Mouse (Mus musculus) gastrocnemius, postnatal 4 days (tissue): Measurements from ENCODE around the gene Psmc3ip. TPM values are rescaled to one million over a fixed set of nuclear protein-coding genes. Genes with fewer than 3 reads are reported as not detected.
A peak's percentile ranks its signal among the peaks of the same experiment; 100 is the strongest.
"Not testable (repeated sequence)": the region's sequence is repeated elsewhere in the genome, so short reads cannot be mapped to it uniquely, and the experiment has no call there.

ENCODE experiments used
- DNase-seq, 2 experiments: peaks; one replicate each; pipeline ENCODE4 v3.0.0; 2021 to 2022; ENCODE audit warnings: low spot score in 2 of 2, mixed read lengths in 2 of 2
- long read RNA-seq, 2 experiments: library from polyadenylated mRNA; stranded (forward); transcript quantifications; one replicate each; pipeline ENCODE4 v2.0.0; 2021
- total RNA-seq, 2 experiments: library from RNA; stranded (reverse); gene quantifications; 2 replicates each; pipeline ENCODE4 v1.2.3; 2021

Gene Psmc3ip
- 1 to 10 TPM; 4.9 to 6.2 TPM for total RNA-seq
- long read RNA-seq, experiment 1, partial matches to known transcripts = 0 of 5 reads
- long read RNA-seq, experiment 1, other reads (novel, unspliced or antisense) = 0 of 5 reads
- long read RNA-seq, experiment 2, transcript Psmc3ip-201 (8 exons, 1,291 nt) = major isoform, 5 of 5 reads
- long read RNA-seq, experiment 2, partial matches to known transcripts = 0 of 5 reads
- long read RNA-seq, experiment 2, other reads (novel, unspliced or antisense) = 0 of 5 reads

DNA sequence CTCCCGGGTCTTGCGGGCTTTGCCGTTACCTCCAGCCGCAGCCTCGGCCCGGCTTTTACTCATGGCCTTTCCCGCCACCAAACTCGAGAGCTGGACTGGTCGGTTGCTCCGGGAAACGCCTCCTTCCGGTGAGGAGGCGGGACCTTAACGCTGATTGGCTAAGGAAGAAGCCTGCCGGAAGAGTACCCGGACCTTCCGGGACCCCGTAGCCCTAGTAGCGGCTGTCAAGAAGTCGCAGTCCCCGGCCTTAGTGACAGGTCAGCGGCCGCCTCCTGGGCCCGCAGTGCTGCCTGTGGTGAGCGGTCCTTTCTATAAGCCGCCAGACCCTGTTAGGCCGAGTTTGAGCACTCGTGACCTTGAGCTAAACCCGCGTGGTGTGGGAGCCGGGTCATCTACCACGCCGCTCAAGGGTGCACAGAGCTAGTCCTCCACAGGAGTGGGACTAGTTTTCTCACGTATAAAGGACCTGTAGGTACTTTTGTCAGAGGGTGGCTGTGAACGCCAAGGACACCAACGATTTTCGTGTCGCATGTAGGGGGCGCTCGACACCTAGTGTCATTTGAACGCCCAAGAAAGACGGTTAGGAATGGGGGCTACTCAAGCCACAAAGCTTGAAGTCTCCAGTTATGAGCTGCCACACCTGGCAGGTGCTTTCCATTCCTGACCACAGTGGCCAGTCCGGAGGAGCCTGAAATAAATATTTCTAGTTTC lies at the start of gene Psmc3ip:
Gene Psmc3ip, minus strand, starts transcription at position 123 of the 711 bp plus-strand sequence.
- peak; percentile 80 to 92 for DNase-seq

DNA sequence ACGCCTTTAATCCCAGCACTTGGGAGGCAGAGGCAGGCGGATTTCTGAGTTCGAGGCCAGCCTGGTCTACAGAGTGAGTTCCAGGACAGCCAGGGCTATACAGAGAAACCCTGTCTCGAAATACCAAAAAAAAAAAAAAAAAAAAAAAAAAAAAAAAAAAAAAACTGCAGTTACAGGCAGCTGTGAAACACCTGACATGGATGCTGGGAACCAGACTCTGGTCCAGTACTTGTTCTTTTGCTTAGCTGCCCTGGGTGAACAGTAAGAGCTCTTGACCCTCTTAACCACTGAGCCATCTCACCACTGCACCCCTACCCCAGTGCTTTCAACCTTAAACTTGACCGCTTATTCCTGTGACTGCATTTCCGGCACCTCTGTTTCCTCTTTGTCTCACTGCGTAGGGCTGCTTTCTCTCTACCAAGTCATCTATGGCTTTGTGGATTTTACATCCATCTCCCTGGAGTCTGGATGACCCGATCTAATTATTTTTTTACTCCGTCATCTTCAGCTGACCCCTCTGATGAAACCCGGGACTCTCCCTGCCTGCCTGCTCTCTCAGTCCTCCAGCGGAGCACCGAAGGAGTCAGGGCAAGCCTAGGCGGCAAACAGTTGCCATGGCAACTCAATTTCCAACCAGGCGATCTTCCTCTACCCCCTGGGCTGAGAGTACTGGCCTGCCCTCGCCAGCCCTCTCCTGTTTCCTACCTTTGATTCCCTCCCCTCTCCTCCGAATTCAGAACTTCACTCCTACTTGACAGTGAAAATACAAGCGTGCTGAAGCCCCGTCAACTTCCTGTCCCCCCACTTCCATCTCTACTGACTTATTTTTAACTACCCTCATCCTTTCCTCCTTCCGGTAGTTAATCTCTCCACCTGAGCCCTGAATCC lies 48.3 kb upstream of the Psmc3ip start:
- DNase-seq = no peak

DNA sequence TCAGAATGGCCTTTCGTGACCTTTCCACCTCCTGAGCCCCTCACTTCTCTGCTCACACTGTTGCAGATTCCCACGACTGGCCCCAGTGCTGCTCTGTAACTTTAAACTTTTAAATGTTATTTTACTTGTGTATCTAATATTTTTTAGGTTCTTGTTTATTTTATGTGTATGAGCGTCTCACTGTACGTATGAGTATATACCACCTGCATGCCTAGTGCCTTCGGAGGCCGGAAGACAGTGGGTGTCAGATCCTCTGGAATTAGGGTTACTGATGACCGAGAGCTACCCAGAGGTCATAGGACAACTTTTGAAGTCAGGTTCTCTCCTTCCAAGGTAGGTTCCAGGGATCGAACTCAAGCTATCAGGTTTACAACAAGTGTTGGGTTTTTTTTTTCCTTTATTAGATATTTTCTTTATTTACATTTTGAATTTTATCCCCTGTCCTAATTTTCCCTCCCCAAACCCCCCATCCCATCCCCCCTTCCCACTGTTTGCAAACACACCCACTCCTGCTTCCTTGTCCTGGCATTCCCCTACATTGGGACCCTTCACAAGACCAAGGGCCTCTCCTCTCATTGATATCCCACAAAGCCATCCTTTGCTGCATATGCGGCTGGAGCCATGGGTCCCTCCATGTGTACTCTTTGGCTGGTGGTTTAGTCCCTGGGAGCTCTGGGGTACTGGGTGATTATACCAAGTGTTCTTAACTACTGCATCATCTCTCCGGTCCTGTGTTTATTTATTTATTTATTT lies 47.2 kb upstream of the Psmc3ip start:
- no peak for DNase-seq

DNA sequence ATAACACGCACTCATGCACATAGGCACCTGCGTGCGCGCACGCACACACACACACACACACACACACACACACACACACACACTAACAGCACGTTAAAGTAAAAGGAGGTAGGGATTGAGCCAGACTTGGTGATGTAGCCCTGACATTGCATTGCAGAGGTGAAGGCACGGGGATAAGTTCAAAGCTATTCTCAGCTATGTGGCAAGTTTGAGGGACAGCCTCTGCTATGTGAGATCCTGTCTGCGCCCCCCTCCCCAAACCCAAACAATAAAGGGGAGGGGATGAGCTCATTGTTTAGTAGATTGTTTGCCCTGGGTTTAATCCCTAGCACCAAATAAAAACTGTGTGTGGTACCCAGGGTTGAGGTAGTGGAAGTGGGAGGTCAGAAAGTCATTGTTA lies 45.9 kb upstream of the Psmc3ip start:
- DNase-seq = no peak

DNA sequence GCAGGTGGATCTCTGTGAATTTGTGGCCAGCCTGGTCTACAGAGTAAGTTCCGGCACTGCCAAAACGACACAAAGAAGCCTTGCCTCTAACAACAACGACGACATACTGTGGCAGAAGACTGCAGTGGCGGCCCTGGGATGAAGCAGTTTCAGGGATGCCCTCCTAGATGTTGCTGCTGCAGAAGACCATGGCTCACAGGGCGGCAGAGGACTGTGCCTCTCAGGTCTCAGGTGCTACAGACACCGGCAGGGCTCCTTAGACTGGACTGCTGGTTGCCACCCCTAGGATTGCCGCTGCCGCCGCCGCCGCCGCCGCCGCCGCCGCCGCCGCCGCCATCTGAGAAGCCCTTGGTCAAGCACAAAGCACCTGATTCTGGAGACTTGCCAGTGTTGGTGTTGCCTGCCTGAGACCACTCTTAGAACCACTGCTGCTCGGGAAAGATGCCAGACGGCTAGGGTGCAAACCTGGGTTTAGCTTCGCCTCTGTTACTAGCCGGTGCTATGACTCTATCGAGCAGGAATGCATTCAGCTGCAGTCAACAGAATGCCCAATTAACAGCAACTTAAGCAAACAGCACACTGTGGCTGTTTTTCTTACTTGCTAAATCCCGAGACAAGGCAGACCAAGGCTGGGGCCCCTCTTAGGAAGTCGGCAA lies 45.1 kb upstream of the Psmc3ip start:
- no peak for DNase-seq

DNA sequence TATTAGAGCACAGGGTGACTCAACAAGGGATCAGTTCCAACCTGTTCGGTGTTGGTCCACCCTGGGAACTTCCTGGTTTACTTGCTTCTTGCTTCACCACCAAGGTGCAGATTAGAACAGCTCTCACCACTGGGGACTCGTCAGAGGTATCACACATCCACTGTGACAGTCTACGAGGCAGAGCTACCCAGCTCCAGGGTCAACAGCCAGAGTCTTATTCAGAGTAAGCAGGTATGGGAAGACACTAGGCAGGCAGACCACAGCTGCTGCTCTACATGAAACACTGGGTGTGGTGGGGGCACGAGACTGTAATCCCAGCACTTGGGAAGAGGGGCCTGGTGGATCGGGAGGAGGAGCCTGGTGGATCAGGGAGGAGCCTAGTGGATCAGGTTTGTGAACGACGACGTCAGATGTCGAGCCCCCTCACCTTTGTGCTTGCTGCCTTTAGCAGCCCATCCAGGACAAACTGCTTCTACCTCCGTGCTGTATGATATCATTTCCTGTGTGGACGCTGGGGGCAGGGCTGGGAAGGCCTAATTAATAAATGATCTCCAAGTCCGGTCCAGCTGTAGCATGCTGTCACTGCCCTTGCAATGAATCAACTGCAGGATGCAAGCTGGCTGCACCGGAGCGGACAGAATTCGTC lies 43.4 kb upstream of the Psmc3ip start:
- DNase-seq = no peak

DNA sequence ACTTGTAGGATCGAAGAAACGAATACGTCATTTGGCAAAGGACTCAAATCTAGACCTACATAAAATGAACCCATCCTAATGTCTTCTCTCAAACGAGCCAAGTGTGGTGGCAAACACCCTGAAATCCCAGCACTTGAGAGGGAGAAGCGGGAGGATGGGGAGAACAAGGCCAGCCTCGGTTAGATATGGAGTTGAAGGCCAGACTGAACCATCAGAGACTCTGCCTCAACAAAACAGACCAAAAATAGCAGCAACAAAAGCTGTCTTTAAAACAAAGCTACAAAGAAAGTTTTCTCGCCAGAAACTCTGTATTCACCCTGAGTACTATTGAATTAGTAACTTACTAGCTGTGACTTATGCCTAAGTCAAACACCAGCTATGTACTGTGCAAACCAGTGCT lies 41.8 kb upstream of the Psmc3ip start:
- DNase-seq = no peak

DNA sequence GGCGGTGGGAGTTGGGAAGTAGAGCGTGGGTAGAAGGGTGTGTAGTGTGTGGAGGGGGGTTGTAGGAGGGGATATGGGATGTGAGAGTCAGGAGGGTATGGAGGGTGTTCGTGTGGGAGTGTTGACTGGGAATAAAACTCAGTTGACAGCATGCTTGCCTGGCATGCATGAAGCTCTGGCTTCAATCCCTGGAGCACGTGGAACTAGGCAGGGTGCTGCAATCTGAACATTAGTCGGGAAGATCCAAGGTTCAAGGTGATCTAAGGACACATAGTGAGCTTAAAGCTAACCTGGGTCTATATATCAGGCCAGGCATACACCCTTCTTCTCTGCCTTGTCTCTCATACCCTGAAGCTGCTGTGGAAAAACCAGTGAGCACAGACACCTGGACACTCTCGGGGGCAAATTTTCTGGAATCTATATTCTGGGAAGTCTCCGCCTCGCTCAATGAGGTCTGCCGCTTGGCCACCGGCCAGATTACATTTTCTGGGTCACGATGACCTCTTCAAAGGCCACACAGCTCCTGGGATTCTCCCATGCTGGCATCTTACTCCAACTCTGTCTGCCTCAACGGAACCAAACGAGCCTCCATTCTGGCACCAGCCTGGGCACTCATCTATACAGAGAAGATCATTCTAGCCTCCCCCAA lies 39.1 kb upstream of the Psmc3ip start:
- DNase-seq = no peak

DNA sequence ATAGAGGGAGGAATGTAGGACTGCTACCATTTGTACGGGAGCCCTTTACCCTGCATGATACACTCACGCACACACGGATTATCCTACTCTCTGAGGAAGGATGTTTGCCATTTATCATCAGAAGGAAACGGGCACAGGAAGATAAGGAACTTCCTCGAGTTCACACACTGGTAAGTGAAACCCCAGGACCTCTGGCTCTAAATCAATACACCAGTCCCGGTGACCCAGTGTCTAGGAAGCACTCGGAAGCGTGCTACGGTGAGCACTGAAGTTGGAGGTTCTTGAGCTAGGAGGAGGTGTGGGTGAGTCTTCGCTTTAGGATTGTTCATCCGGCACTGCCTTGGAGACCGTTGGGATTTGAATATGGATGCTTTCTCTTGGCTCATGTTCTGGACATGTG lies 37.8 kb upstream of the Psmc3ip start:
- no peak for DNase-seq

DNA sequence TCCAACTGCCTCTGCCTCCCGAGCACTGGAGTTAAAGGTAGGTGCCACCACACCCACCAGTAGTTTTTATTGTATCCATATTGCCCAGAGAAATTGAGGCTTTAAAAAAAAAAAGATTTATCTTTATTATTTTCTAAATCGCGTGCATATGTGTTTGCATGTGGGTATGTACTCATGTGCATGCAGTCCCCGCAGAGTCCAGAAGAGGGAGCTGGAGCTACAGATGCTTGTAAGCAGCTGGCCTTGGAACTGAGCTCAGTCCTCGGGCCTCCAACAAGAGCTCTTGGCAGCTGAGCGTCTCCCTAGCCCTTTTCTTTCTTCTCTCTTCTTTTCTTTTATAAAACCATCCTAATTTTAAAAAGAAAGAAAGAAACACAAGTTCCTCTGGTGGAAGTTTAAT lies 36.5 kb upstream of the Psmc3ip start:
- DNase-seq = peak in 1 of 2 experiments; percentile 45

DNA sequence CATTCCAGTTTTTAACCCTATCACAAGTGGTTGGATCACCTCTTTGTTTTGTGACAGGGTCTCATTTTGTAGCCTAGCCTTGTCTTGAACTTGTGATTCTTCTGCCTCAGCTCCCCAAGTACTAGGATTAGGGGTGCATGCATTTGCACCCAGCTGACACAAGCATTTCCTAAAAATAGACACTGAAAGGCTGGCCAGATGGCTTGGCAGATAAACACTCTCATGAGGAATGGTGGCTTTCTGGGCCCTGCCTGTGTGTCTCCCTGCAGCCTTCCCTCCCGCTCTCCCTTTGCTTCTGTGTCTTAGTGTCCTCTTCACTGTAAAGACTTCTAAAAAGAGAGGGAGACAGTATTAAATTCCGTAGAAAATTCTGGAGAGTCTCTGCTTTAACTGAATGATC lies 36.0 kb upstream of the Psmc3ip start:
- DNase-seq = no peak

DNA sequence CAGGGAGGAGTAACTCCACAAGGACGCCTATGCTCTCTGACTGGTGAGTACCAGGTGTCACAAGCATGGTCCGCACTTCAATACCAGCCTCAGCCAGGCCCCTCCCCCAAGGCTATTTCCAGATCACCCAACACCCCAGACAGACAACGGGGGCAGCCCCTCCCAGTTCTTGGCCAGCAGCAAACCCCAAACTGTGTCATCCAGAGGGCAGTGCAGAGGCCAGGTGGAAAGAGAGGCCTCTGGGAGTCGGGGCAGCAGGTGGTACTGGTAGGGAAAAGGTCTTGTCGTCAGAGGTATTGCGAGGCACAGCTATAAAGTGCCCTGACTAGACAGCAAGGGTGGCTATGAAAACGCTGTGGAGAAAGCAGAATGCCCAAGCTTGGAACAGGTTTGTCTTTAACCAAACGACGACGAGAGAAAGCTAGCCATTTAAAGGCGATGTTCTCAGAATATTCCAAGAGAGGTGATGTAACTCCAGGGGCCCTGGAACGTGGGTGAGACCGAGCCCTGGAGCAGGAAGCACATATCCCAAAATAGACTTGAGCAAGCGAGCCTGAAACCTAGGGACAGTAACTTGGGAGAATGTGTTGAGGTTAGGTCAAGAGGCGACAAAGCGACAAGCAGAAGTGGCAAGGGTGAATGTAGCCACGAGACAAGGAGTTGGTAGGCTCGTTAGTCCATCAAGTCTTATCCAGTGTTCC lies 35.0 kb upstream of the Psmc3ip start:
- peak; percentile 27 to 39 for DNase-seq

DNA sequence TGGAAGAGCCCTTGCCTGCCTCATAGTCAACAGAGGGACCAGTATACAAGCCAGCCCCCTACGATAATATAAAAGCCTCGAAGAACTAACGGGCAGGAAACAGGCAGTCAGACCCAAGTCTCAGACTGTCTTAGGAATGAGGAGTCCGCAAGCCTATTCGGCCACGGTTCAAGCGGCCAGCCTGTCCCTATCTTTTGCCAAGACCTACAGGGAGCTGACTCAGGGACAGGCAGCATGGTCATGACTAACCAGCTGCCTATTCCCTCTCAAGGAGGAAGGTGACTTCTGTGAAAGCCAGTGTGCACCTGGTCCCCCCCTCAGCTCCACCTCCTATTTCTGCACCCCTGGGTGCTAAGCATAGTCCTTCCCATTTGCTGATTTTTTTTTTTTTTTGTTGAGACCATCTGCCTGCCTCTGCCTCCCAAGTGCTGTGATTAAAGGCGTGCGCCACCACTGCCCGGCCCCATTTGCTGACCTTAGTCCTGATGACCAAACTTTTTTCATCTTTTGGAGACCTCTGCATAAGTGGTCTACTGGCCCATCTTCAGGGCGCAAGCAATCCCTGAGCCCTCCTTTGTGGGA lies 33.9 kb upstream of the Psmc3ip start:
- no peak for DNase-seq

DNA sequence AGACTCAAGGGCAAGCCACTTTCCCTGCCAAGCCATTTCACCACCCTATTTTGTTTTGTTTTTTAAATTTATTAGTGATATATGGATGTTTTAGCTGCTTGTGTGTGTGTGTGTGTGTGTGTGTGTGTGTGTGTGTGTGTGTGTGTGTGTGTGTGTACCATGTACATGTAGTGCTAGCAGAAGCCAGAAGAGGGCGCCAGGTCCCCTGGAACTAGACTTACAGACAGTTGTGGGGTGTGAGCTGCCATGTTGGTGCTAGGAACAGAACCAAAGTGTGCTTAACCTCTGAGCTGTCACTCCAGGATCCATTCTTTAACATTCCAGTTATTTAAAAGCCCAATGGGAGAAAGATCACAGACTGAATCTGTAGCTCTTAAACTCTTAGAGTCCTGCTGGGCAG lies 31.8 kb upstream of the Psmc3ip start:
- no peak for DNase-seq

DNA sequence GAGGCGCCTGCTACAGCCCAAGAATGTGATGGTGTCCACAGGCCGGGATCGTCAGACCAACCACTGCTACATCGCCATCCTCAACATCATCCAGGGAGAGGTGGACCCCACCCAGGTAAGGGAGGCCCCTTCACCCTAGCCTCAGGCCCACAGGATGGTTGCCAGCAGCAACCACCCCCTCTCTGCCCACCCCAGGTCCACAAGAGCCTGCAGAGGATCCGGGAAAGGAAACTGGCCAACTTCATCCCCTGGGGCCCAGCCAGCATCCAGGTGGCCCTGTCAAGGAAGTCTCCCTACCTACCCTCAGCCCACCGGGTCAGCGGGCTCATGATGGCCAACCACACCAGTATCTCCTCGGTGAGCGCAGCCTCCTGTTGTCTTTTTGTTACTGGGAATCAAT lies 29.8 kb upstream of the Psmc3ip start:
- DNase-seq = not testable (repeated sequence)

DNA sequence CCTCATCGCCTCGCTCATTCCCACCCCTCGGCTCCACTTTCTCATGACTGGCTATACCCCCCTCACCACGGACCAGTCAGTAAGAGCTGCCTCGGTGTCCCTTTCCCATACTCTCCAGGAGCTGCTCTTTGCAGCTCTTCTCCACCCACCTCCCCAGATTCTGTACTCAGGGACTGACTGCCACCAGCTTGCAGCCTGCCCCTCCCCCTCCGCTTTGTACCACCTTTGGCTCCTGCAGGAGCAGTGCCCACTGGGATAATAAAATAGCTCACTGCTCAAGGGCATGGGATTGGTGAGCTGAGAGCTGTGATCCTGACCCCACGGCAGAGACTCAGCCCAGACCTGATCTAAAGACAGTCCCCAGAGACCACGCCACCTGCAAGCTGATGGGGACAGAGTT lies 29.3 kb upstream of the Psmc3ip start:
- not testable (repeated sequence) for DNase-seq

DNA sequence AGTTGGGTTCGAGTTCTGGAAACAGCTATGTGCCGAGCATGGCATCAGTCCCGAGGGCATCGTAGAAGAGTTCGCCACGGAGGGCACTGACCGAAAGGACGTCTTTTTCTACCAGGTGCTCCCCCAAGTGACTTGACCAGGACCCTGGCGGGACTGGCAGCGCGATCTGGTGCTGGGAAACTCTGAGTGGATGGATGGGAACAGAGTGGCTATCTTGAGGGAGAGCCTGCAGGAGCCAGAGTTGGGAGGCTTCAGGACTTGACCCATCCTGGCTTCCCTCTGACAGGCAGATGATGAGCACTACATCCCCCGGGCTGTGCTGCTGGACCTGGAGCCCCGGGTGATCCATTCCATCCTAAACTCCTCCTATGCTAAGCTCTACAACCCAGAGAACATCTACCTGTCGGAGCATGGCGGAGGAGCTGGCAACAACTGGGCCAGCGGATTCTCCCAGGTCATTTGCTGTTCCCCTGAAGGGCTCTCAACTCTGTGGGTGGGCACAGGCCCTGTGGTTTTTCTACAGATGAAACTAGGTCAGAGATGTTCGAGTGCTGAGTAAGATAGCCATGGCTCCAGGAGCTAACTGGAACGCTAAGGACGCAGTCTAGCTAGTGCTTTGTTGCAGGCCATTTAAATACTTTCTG lies 25.4 kb upstream of the Psmc3ip start:
- no peak for DNase-seq
